Mouse (Mus musculus) stomach, embryonic 15.5 days (tissue): ENCODE results near the gene Rnase11. TPM values are rescaled to one million over a fixed set of nuclear protein-coding genes. Genes with fewer than 3 reads are reported as not detected.
"Not testable (repeated sequence)": the region's sequence is repeated elsewhere in the genome, so short reads cannot be mapped to it uniquely, and the experiment has no call there.

Experiments used
- ATAC-seq: fragments of 200-750 bp; cut with Nextera tagmentation; 2 replicates; pipeline ENCODE4 v1.8.0; 2017; ENCODE audit warnings: low read depth, moderate number of reproducible peaks, moderate TSS enrichment; ENCODE audit not compliant: insufficient read depth, low FRiP score
- H3K27ac ChIP-seq: fragments of 300-500 bp; sonication (generic); 2 replicates; pipeline ENCODE4 v1.5.1; 2015; ENCODE audit warnings: mild to moderate bottlenecking, inconsistent platforms
- H3K27me3 ChIP-seq: fragments of 300-500 bp; sonication (generic); replicated peaks from 2 replicates; pipeline ENCODE4 v1.6.1; 2015; ENCODE audit warnings: inconsistent platforms
- H3K36me3 ChIP-seq: fragments of 300-500 bp; sonication (generic); 2 replicates; pipeline ENCODE4 v1.6.1; 2015; ENCODE audit warnings: inconsistent platforms
- H3K4me1 ChIP-seq: fragments of 300-500 bp; sonication (generic); 2 replicates; pipeline ENCODE4 v1.6.1; 2015; ENCODE audit warnings: inconsistent platforms
- H3K4me2 ChIP-seq: fragments of 300-500 bp; sonication (generic); 2 replicates; pipeline ENCODE4 v1.6.1; 2015; ENCODE audit warnings: mild to moderate bottlenecking, inconsistent platforms
- H3K4me3 ChIP-seq: fragments of 300-500 bp; sonication (generic); replicated peaks from 2 replicates; pipeline ENCODE4 v1.5.1; 2015; ENCODE audit warnings: inconsistent platforms
- H3K9ac ChIP-seq: fragments of 300-500 bp; sonication (generic); 2 replicates; pipeline ENCODE4 v1.6.1; 2015; ENCODE audit warnings: inconsistent platforms
- H3K9me3 ChIP-seq: fragments of 300-500 bp; sonication (generic); 2 replicates; pipeline ENCODE4 v1.6.1; 2016; ENCODE audit warnings: inconsistent platforms
- WGBS: fragments of 180-500 bp; shearing (Covaris S2); methylation state at CpG from one replicate; pipeline ENCODE4 v1.1.7; 2015; 5-methylcytosine and 5-hydroxymethylcytosine counted together
- polyA plus RNA-seq: library from polyadenylated mRNA; unstranded; fragments of >200 nt; fragmentation: Nextera tagmentation; extraction: Ambion mirVana; gene quantifications from 2 replicates; pipeline ENCODE4 v1.2.1, GENCODE M21; 2015

Gene Rnase11
- polyA plus RNA-seq, 1 experiment from 2014 or later, result not detected

GRCm38 (mm10) chr14:51026391-51027133 lies 23.4 kb downstream of the Rnase11 start:
- 38% methylated on average over 5 of the region's 5 CpGs for WGBS
- Histone ChIP-seq H3K9ac (no peak overlapping the region), H3K9me3 (no peaks in the 10 kb centered on the region), H3K4me2 (no peak overlapping the region), H3K27ac (no peak overlapping the region), H3K36me3 (no peaks in the 10 kb centered on the region), H3K4me1 (no peaks in the 10 kb centered on the region), H3K27me3 (no peaks in the 10 kb centered on the region), H3K4me3 (no peak overlapping the region)
- peak; percentile 39; the same call in 1 of the 2 replicates for ATAC-seq

GRCm38 (mm10) chr14:51024820-51025219 lies 25.1 kb downstream of the Rnase11 start:
- no peak overlapping the region for H3K27ac ChIP-seq
- no peak for ATAC-seq
- 82% methylated on average over 1 of the region's 1 CpGs for WGBS

GRCm38 (mm10) chr14:51023457-51023856 lies 26.5 kb downstream of the Rnase11 start:
- Histone ChIP-seq H3K9me3 (no peaks in the 10 kb centered on the region), H3K4me2 (no peak overlapping the region), H3K27ac (no peak overlapping the region), H3K4me1 (no peaks in the 10 kb centered on the region), H3K4me3 (no peak overlapping the region), H3K27me3 (no peaks in the 10 kb centered on the region), H3K9ac (no peak overlapping the region), H3K36me3 (no peaks in the 10 kb centered on the region)
- ATAC-seq, result no peak
- WGBS, result 69% methylated on average over 4 of the region's 4 CpGs

More at GRCm38 (mm10) chr14:51024820-51025219, 25.1 kb downstream of the Rnase11 start:
- H3K27me3 ChIP-seq, result no peaks in the 10 kb centered on the region
- H3K4me3 ChIP-seq, result no peak overlapping the region
- H3K9ac ChIP-seq, result no peak overlapping the region
- H3K4me1 ChIP-seq, result no peaks in the 10 kb centered on the region
- no peaks in the 10 kb centered on the region for H3K9me3 ChIP-seq
- H3K36me3 ChIP-seq, result no peaks in the 10 kb centered on the region
- no peak overlapping the region for H3K4me2 ChIP-seq

GRCm38 (mm10) chr14:51017256-51017655 lies 32.7 kb downstream of the Rnase11 start:
- WGBS, result 69% methylated on average over 3 of the region's 3 CpGs
- no peak overlapping the region for H3K27ac ChIP-seq

GRCm38 (mm10) chr14:51015780-51016179 lies 34.2 kb downstream of the Rnase11 start:
- Histone ChIP-seq H3K9me3 (no peaks in the 10 kb centered on the region), H3K27me3 (no peaks in the 10 kb centered on the region), H3K4me1 (no peaks in the 10 kb centered on the region), H3K9ac (no peak overlapping the region), H3K4me3 (no peak overlapping the region), H3K4me2 (no peak overlapping the region), H3K27ac (no peak overlapping the region), H3K36me3 (no peaks in the 10 kb centered on the region)
- no peak for ATAC-seq

More at GRCm38 (mm10) chr14:51017256-51017655, 32.7 kb downstream of the Rnase11 start:
- Histone ChIP-seq H3K9me3 (no peaks in the 10 kb centered on the region), H3K4me2 (no peak overlapping the region), H3K4me1 (no peaks in the 10 kb centered on the region), H3K27me3 (no peaks in the 10 kb centered on the region), H3K4me3 (no peak overlapping the region), H3K9ac (no peak overlapping the region), H3K36me3 (no peaks in the 10 kb centered on the region)
- no peak for ATAC-seq

GRCm38 (mm10) chr14:51014724-51015123 lies 35.2 kb downstream of the Rnase11 start:
- H3K4me3 ChIP-seq, H3K4me1 ChIP-seq, H3K9ac ChIP-seq, H3K27me3 ChIP-seq, H3K4me2 ChIP-seq, H3K27ac ChIP-seq, H3K9me3 ChIP-seq, H3K36me3 ChIP-seq, ATAC-seq: not testable (repeated sequence)
- 82% methylated on average over 3 of the region's 3 CpGs for WGBS

GRCm38 (mm10) chr14:51009572-51009971 lies 40.4 kb downstream of the Rnase11 start:
- H3K36me3 ChIP-seq, result no peaks in the 10 kb centered on the region
- H3K9ac ChIP-seq, result no peak overlapping the region
- H3K4me2 ChIP-seq, result no peak overlapping the region
- H3K4me1 ChIP-seq, result peaks cover 4% of the 10 kb centered on the region; the same call in 1 of the 2 replicates
- no peak overlapping the region for H3K4me3 ChIP-seq
- WGBS, result 80% methylated on average over 6 of the region's 6 CpGs
- H3K9me3 ChIP-seq, result no peaks in the 10 kb centered on the region
- ATAC-seq, result no peak
- H3K27me3 ChIP-seq, result no peaks in the 10 kb centered on the region
- peak overlapping the region; percentile 89; the same call in 1 of the 2 replicates for H3K27ac ChIP-seq

GRCm38 (mm10) chr14:51008781-51009180 lies 41.2 kb downstream of the Rnase11 start:
- no peak overlapping the region for H3K9ac ChIP-seq
- no peaks in the 10 kb centered on the region for H3K9me3 ChIP-seq
- no peak overlapping the region for H3K4me3 ChIP-seq
- WGBS, result 69% methylated on average over 4 of the region's 4 CpGs
- H3K36me3 ChIP-seq, result no peaks in the 10 kb centered on the region
- H3K4me2 ChIP-seq, result no peak overlapping the region
- no peaks in the 10 kb centered on the region for H3K27me3 ChIP-seq
- H3K4me1 ChIP-seq, result peaks cover 4% of the 10 kb centered on the region; the same call in 1 of the 2 replicates
- peak overlapping the region; percentile 89 for H3K27ac ChIP-seq
- no peak for ATAC-seq

GRCm38 (mm10) chr14:51007914-51008713 lies 41.8 kb downstream of the Rnase11 start:
- no peaks in the 10 kb centered on the region for H3K27me3 ChIP-seq
- WGBS, result 53% methylated on average over 13 of the region's 13 CpGs
- H3K4me3 ChIP-seq, result no peak overlapping the region
- no peaks in the 10 kb centered on the region for H3K36me3 ChIP-seq
- no peak overlapping the region for H3K9ac ChIP-seq
- peak; percentile 65 for ATAC-seq
- H3K4me1 ChIP-seq, result peaks cover 4% of the 10 kb centered on the region; the same call in 1 of the 2 replicates
- peak overlapping the region; percentile 24; the same call in 1 of the 2 replicates for H3K4me2 ChIP-seq
- H3K9me3 ChIP-seq, result no peaks in the 10 kb centered on the region
- peak overlapping the region; percentile 89 for H3K27ac ChIP-seq

GRCm38 (mm10) chr14:51007152-51007801 lies 42.7 kb downstream of the Rnase11 start, which contains the start of gene Rnase10:
Gene Rnase10 (plus strand): TSS chr14:51007751.
- Histone ChIP-seq H3K9me3 (no peaks in the 10 kb centered on the region), H3K27me3 (no peaks in the 10 kb centered on the region), H3K9ac (no peak within 1 kb of the TSS), H3K27ac (peak within 1 kb of the TSS; percentile 89), H3K4me3 (no peak within 1 kb of the TSS), H3K36me3 (no peaks in the 10 kb centered on the region), H3K4me2 (peak within 1 kb of the TSS; percentile 24; the same call in 1 of the 2 replicates), H3K4me1 (peaks cover 4% of the 10 kb centered on the region; the same call in 1 of the 2 replicates)
- WGBS, result 85% methylated on average over 8 of the region's 8 CpGs
- no peak for ATAC-seq
